In the genomic region with DNA sequence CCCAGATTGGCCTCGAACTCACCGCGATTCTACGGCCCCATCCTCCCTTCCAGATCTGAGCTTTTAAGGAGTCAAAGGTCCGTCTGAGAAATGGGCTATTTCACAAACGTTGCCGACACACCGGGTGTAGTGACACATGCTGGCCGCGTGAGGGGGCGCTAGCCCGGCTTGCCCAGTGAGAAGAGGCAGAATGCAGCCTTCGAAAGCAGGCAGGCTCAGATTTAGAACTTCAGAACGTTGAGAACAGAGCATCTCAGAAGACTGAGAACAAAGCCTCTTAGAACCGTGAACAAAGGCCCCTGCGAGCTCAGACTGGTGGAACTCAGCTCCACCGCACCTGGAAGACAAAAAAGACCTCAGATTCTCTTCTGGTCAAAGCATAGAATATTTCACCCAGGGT, we compare ENCODE assay signal across 8 mouse cellular contexts. TPM values are rescaled to one million over a fixed set of nuclear protein-coding genes. Genes with fewer than 3 reads are reported as not detected.
DNase-seq lines count a peak whose midpoint lies in the region; ATAC-seq and TF ChIP-seq lines count a peak whose summit lies in the region.

No protein-coding gene starts in this region.

- H3K27ac ChIP-seq in heart, embryonic 13.5 days (replicated peaks) = peak overlapping the region; percentile 92
- peak overlapping the region; percentile 74 for H3K27ac ChIP-seq in liver, embryonic 13.5 days
- H3K27ac ChIP-seq in stomach, postnatal 0 days (replicated peaks) = peak overlapping the region; percentile 90

- DNase-seq in CD4-positive helper T cell, adult 2 months (ENCODE audit: low read depth, low spot score) = peak; percentile 87
- DNase-seq in brain, adult 2 months (ENCODE audit: low read depth, low spot score) = peak; percentile 94
- peak; percentile 85 for DNase-seq in kidney, postnatal 10 days
- DNase-seq in liver, embryonic 13.5 days = peak; percentile 68
- DNase-seq in natural killer cell, adult 2 months (ENCODE audit: low spot score in 2 of 2) = peak; percentile 79 to 84
- peak; percentile 78 for DNase-seq in stomach, postnatal 0 days (ENCODE audit: low spot score)

- peaks cover 36% of the 10 kb centered on the region for H3K4me1 ChIP-seq in heart, embryonic 13.5 days
- H3K4me1 ChIP-seq in liver, embryonic 13.5 days (replicated peaks) = peaks cover 31% of the 10 kb centered on the region
- H3K4me1 ChIP-seq in stomach, postnatal 0 days (replicated peaks; ENCODE audit: control insufficient read depth, insufficient read depth) = no peaks in the 10 kb centered on the region

- peak; percentile 63 for ATAC-seq in erythroid progenitor cell, adult 5-6 weeks (replicated peaks; ENCODE audit: low FRiP score, poor library complexity, severe bottlenecking)
- ATAC-seq in heart, embryonic 13.5 days (ENCODE audit: extremely low read depth, insufficient number of reproducible peaks, low FRiP score, low TSS enrichment) = no peak
- no peak for ATAC-seq in liver, embryonic 13.5 days (ENCODE audit: low read depth)
- no peak for ATAC-seq in stomach, postnatal 0 days (ENCODE audit: low FRiP score, low TSS enrichment)

- H3K4me3 ChIP-seq in heart, embryonic 13.5 days = peak overlapping the region; percentile 88
- H3K4me3 ChIP-seq in liver, embryonic 13.5 days (replicated peaks) = peak overlapping the region; percentile 41
- peak overlapping the region; percentile 17; the same call in 1 of the 2 replicates for H3K4me3 ChIP-seq in stomach, postnatal 0 days (ENCODE audit: low read depth, low read length)

- H3K36me3 ChIP-seq in heart, embryonic 13.5 days = peaks cover 48% of the 10 kb centered on the region
- H3K36me3 ChIP-seq in liver, embryonic 13.5 days = 0 out of 2 replicates have a peak, but pooled peaks cover 2% of the 10 kb centered on the region
- peaks cover 3% of the 10 kb centered on the region; the same call in 1 of the 2 replicates for H3K36me3 ChIP-seq in stomach, postnatal 0 days (ENCODE audit: control insufficient read depth, insufficient read depth, low read length)

- no peaks in the 10 kb centered on the region for H3K27me3 ChIP-seq in heart, embryonic 13.5 days (replicated peaks)
- peaks cover 20% of the 10 kb centered on the region for H3K27me3 ChIP-seq in liver, embryonic 13.5 days
- H3K27me3 ChIP-seq in stomach, postnatal 0 days (ENCODE audit: control insufficient read depth, insufficient read depth, low read length) = no peaks in the 10 kb centered on the region

- H3K4me2 ChIP-seq in heart, embryonic 13.5 days = peak overlapping the region; percentile 66
- peak overlapping the region; percentile 97 for H3K4me2 ChIP-seq in liver, embryonic 13.5 days
- peak overlapping the region; percentile 32 for H3K4me2 ChIP-seq in stomach, postnatal 0 days (replicated peaks; ENCODE audit: low read depth)

- peak; percentile 98 for TF ChIP-seq CTCF in stomach, postnatal 0 days (IDR thresholded peaks at IDR 0.05; ENCODE audit: low read depth)

- H3K9ac ChIP-seq in heart, embryonic 13.5 days = peak overlapping the region; percentile 67
- H3K9ac ChIP-seq in liver, embryonic 13.5 days = 0 out of 2 replicates have a peak overlapping the region, but pooled peaks have one; percentile 28
- no peak overlapping the region for H3K9ac ChIP-seq in stomach, postnatal 0 days (ENCODE audit: low read length)

- no peak for TF ChIP-seq EP300 in stomach, postnatal 0 days (optimal IDR thresholded peaks at IDR 0.05)

- no peaks in the 10 kb centered on the region for H3K9me3 ChIP-seq in heart, embryonic 13.5 days
- no peaks in the 10 kb centered on the region for H3K9me3 ChIP-seq in liver, embryonic 13.5 days (replicated peaks)
- no peaks in the 10 kb centered on the region for H3K9me3 ChIP-seq in stomach, postnatal 0 days (ENCODE audit: control insufficient read depth, low read length)

- WGBS in heart, embryonic 13.5 days = 4% methylated on average over 17 of the region's 17 CpGs
- 3% methylated on average over 17 of the region's 17 CpGs for WGBS in liver, embryonic 13.5 days (ENCODE audit: insufficient replicate concordance)
- WGBS in stomach, postnatal 0 days = 3% methylated on average over 17 of the region's 17 CpGs

RNA-seq across cellular contexts. Expression of a gene that starts 0.9 kb away (rescaled TPM):
- not detected in 2 replicates for total RNA-seq in erythroid progenitor cell, adult 5-6 weeks (2015; ENCODE audit: low replicate concordance)
- total RNA-seq in erythroid progenitor cell, adult 5-6 weeks (2017; ENCODE audit: low replicate concordance) = not detected in 2 replicates
- polyA plus RNA-seq in heart, embryonic 13.5 days (2015; fragmentation: Nextera tagmentation; extraction: Ambion mirVana) = 4.6 and 4.7 TPM in 2 replicates
- 0.15 and 0.17 TPM in 2 replicates for polyA plus RNA-seq in liver, embryonic 13.5 days (2015; fragmentation: Nextera tagmentation; extraction: Ambion mirVana)
- 3.5 and 5.1 TPM in 2 replicates for polyA plus RNA-seq in stomach, postnatal 0 days (2015; fragmentation: Nextera tagmentation; extraction: Ambion mirVana)

RNA-seq across cellular contexts. Expression of a gene that starts 17.4 kb away (rescaled TPM):
- total RNA-seq in erythroid progenitor cell, adult 5-6 weeks (2015; ENCODE audit: low replicate concordance) = not detected in 2 replicates
- total RNA-seq in erythroid progenitor cell, adult 5-6 weeks (2017; ENCODE audit: low replicate concordance) = not detected in 2 replicates
- polyA plus RNA-seq in heart, embryonic 13.5 days (2015; fragmentation: Nextera tagmentation; extraction: Ambion mirVana) = 4.5 and 4.9 TPM in 2 replicates
- 0.67 and 0.81 TPM in 2 replicates for polyA plus RNA-seq in liver, embryonic 13.5 days (2015; fragmentation: Nextera tagmentation; extraction: Ambion mirVana)
- 7.3 and 7.4 TPM in 2 replicates for polyA plus RNA-seq in stomach, postnatal 0 days (2015; fragmentation: Nextera tagmentation; extraction: Ambion mirVana)

RNA-seq across cellular contexts. Expression of a gene that starts 31.5 kb away (rescaled TPM):
- 8.3 and 18.4 TPM in 2 replicates for total RNA-seq in erythroid progenitor cell, adult 5-6 weeks (2015; ENCODE audit: low replicate concordance)
- total RNA-seq in erythroid progenitor cell, adult 5-6 weeks (2017; ENCODE audit: low replicate concordance) = 3.8 and 4.9 TPM in 2 replicates
- polyA plus RNA-seq in heart, embryonic 13.5 days (2015; fragmentation: Nextera tagmentation; extraction: Ambion mirVana) = 9.6 and 11.1 TPM in 2 replicates
- polyA plus RNA-seq in liver, embryonic 13.5 days (2015; fragmentation: Nextera tagmentation; extraction: Ambion mirVana) = 2.7 and 3.5 TPM in 2 replicates
- polyA plus RNA-seq in stomach, postnatal 0 days (2015; fragmentation: Nextera tagmentation; extraction: Ambion mirVana) = 7.5 and 8.8 TPM in 2 replicates

RNA-seq across cellular contexts. Expression of a gene that starts 32.1 kb away (rescaled TPM):
- total RNA-seq in erythroid progenitor cell, adult 5-6 weeks (2015; ENCODE audit: low replicate concordance) = 0.36 and 6.7 TPM in 2 replicates
- 1.9 and 2.0 TPM in 2 replicates for total RNA-seq in erythroid progenitor cell, adult 5-6 weeks (2017; ENCODE audit: low replicate concordance)
- polyA plus RNA-seq in heart, embryonic 13.5 days (2015; fragmentation: Nextera tagmentation; extraction: Ambion mirVana) = 0.32 and 0.59 TPM in 2 replicates
- polyA plus RNA-seq in liver, embryonic 13.5 days (2015; fragmentation: Nextera tagmentation; extraction: Ambion mirVana) = 1.0 and 1.5 TPM in 2 replicates
- polyA plus RNA-seq in stomach, postnatal 0 days (2015; fragmentation: Nextera tagmentation; extraction: Ambion mirVana) = 1.5 and 1.6 TPM in 2 replicates

RNA-seq across cellular contexts. Expression of a gene that starts 49.7 kb away (rescaled TPM):
- total RNA-seq in erythroid progenitor cell, adult 5-6 weeks (2015; ENCODE audit: low replicate concordance) = 131 and 141 TPM in 2 replicates
- total RNA-seq in erythroid progenitor cell, adult 5-6 weeks (2017; ENCODE audit: low replicate concordance) = 258 and 325 TPM in 2 replicates
- 85.5 and 101 TPM in 2 replicates for polyA plus RNA-seq in heart, embryonic 13.5 days (2015; fragmentation: Nextera tagmentation; extraction: Ambion mirVana)
- 92.0 and 102 TPM in 2 replicates for polyA plus RNA-seq in liver, embryonic 13.5 days (2015; fragmentation: Nextera tagmentation; extraction: Ambion mirVana)
- polyA plus RNA-seq in stomach, postnatal 0 days (2015; fragmentation: Nextera tagmentation; extraction: Ambion mirVana) = 49.1 and 58.7 TPM in 2 replicates

Comparison
In these comparisons a context has a peak if more than half of its experiments do, and no peak if none do; other contexts are left out.
1. H3K4me2 ChIP-seq: peak in every context shown above with its lines; median percentile 97 in liver, embryonic 13.5 days; 66 in heart, embryonic 13.5 days; 32 in stomach, postnatal 0 days.
2. H3K4me3 ChIP-seq: peak in every context shown above with its lines; median percentile 88 in heart, embryonic 13.5 days; 41 in liver, embryonic 13.5 days; 17 in stomach, postnatal 0 days.